Mouse (Mus musculus): ENCODE results near the gene Gm38655. TPM values are rescaled to one million over a fixed set of nuclear protein-coding genes. Genes with fewer than 3 reads are reported as not detected.
"Not testable (repeated sequence)": the region's sequence is repeated elsewhere in the genome, so short reads cannot be mapped to it uniquely, and the experiment has no call there.

Gene Gm38655
- polyA plus RNA-seq (2016; fragmentation: Nextera tagmentation; extraction: Ambion mirVana) = not detected in 2 replicates

- no peak for DNase-seq (ENCODE audit: low spot score)
- Histone ChIP-seq H3K27me3 (ENCODE audit: insufficient read depth, poor library complexity, severe bottlenecking) (no peaks in the 10 kb centered on the region; the same call in 1 of the 2 replicates), H3K36me3 (no peaks in the 10 kb centered on the region), H3K27ac (no peak within 1 kb of the TSS), H3K9me3 (no peaks in the 10 kb centered on the region), H3K4me3 (no peak within 1 kb of the TSS), H3K4me1 (replicated peaks) (peaks cover 9% of the 10 kb centered on the region; the same call in 1 of the 2 replicates)
- 72% methylated on average over 9 of the region's 9 CpGs for WGBS
These were observed at the start of gene Gm38655 for GRCm38 (mm10) chr17:25175411-25175810. Gm38655 (minus strand) TSS chr17:25175471.

- no peak overlapping the region for H3K27ac ChIP-seq
- WGBS = 89% methylated on average over 7 of the region's 7 CpGs
- peaks cover 38% of the 10 kb centered on the region for H3K36me3 ChIP-seq
- H3K4me1 ChIP-seq (replicated peaks) = peaks cover 19% of the 10 kb centered on the region
- peaks cover 11% of the 10 kb centered on the region for H3K27me3 ChIP-seq (ENCODE audit: insufficient read depth, poor library complexity, severe bottlenecking)
- H3K9me3 ChIP-seq = no peaks in the 10 kb centered on the region
- H3K4me3 ChIP-seq = no peak overlapping the region
- no peak for DNase-seq (ENCODE audit: low spot score)
These were observed 49.4 kb upstream of the Gm38655 start for GRCm38 (mm10) chr17:25224586-25225222.

- no peak for DNase-seq (ENCODE audit: low spot score)
- peaks cover 39% of the 10 kb centered on the region for H3K36me3 ChIP-seq
- peaks cover 19% of the 10 kb centered on the region for H3K4me1 ChIP-seq (replicated peaks)
- peak overlapping the region; percentile 56 for H3K4me3 ChIP-seq
- H3K27me3 ChIP-seq (ENCODE audit: insufficient read depth, poor library complexity, severe bottlenecking) = peaks cover 11% of the 10 kb centered on the region
- H3K27ac ChIP-seq = peak overlapping the region; percentile 66; the same call in 1 of the 2 replicates
- 52% methylated on average over 6 of the region's 6 CpGs for WGBS
- no peaks in the 10 kb centered on the region for H3K9me3 ChIP-seq
These were observed 47.8 kb upstream of the Gm38655 start for GRCm38 (mm10) chr17:25222951-25223601.

- Histone ChIP-seq H3K27ac (peak overlapping the region; percentile 66), H3K27me3 (ENCODE audit: insufficient read depth, poor library complexity, severe bottlenecking) (peaks cover 11% of the 10 kb centered on the region), H3K36me3 (peaks cover 43% of the 10 kb centered on the region), H3K4me1 (replicated peaks) (peaks cover 19% of the 10 kb centered on the region), H3K4me3 (peak overlapping the region; percentile 56)
- WGBS = 11% methylated on average over 17 of the region's 28 CpGs
- not testable (repeated sequence) for H3K9me3 ChIP-seq; DNase-seq (ENCODE audit: low spot score)
These were observed 47.3 kb upstream of the Gm38655 start for GRCm38 (mm10) chr17:25222504-25222940.

GRCm38 (mm10) chr17:25221821-25222503, 46.7 kb upstream of the Gm38655 start:
- Histone ChIP-seq H3K36me3 (peaks cover 42% of the 10 kb centered on the region), H3K4me3 (peak overlapping the region; percentile 56), H3K9me3 (no peaks in the 10 kb centered on the region), H3K4me1 (replicated peaks) (peaks cover 19% of the 10 kb centered on the region), H3K27ac (peak overlapping the region; percentile 79), H3K27me3 (ENCODE audit: insufficient read depth, poor library complexity, severe bottlenecking) (peaks cover 11% of the 10 kb centered on the region)
- DNase-seq (ENCODE audit: low spot score) = peak; percentile 61
- WGBS = 2% methylated on average over 19 of the region's 30 CpGs

- Histone ChIP-seq H3K36me3 (peaks cover 48% of the 10 kb centered on the region), H3K4me3 (no peak overlapping the region), H3K9me3 (no peaks in the 10 kb centered on the region), H3K4me1 (replicated peaks) (peaks cover 19% of the 10 kb centered on the region), H3K27me3 (ENCODE audit: insufficient read depth, poor library complexity, severe bottlenecking) (peaks cover 11% of the 10 kb centered on the region), H3K27ac (no peak overlapping the region)
- no peak for DNase-seq (ENCODE audit: low spot score)
- WGBS = 90% methylated on average over 1 of the region's 1 CpGs
These were observed 45.5 kb upstream of the Gm38655 start for GRCm38 (mm10) chr17:25220746-25221145.

- H3K9me3 ChIP-seq = no peaks in the 10 kb centered on the region
- H3K4me1 ChIP-seq (replicated peaks) = peaks cover 19% of the 10 kb centered on the region
- no peak for DNase-seq (ENCODE audit: low spot score)
- no peak overlapping the region for H3K27ac ChIP-seq
- H3K27me3 ChIP-seq (ENCODE audit: insufficient read depth, poor library complexity, severe bottlenecking) = peaks cover 11% of the 10 kb centered on the region
- H3K36me3 ChIP-seq = peaks cover 52% of the 10 kb centered on the region
- no peak overlapping the region for H3K4me3 ChIP-seq
- WGBS = 94% methylated on average over 15 of the region's 15 CpGs
These were observed 44.4 kb upstream of the Gm38655 start for GRCm38 (mm10) chr17:25219492-25220295.

GRCm38 (mm10) chr17:25218967-25219366, 43.7 kb upstream of the Gm38655 start:
- no peak for DNase-seq (ENCODE audit: low spot score)
- Histone ChIP-seq H3K9me3 (no peaks in the 10 kb centered on the region), H3K4me1 (replicated peaks) (peaks cover 19% of the 10 kb centered on the region), H3K27me3 (ENCODE audit: insufficient read depth, poor library complexity, severe bottlenecking) (peaks cover 11% of the 10 kb centered on the region), H3K27ac (no peak overlapping the region), H3K4me3 (no peak overlapping the region), H3K36me3 (peaks cover 59% of the 10 kb centered on the region)
- WGBS = 92% methylated on average over 9 of the region's 9 CpGs

GRCm38 (mm10) chr17:25215431-25215830, 40.2 kb upstream of the Gm38655 start:
- 90% methylated on average over 3 of the region's 3 CpGs for WGBS
- peaks cover 87% of the 10 kb centered on the region for H3K36me3 ChIP-seq
- no peak overlapping the region for H3K4me3 ChIP-seq
- H3K27ac ChIP-seq = no peak overlapping the region
- H3K4me1 ChIP-seq (replicated peaks) = no peaks in the 10 kb centered on the region
- H3K9me3 ChIP-seq = no peaks in the 10 kb centered on the region
- DNase-seq (ENCODE audit: low spot score) = no peak
- no peaks in the 10 kb centered on the region for H3K27me3 ChIP-seq (ENCODE audit: insufficient read depth, poor library complexity, severe bottlenecking)

- no peak overlapping the region for H3K4me3 ChIP-seq
- H3K4me1 ChIP-seq (replicated peaks) = no peaks in the 10 kb centered on the region
- peaks cover 98% of the 10 kb centered on the region for H3K36me3 ChIP-seq
- H3K27ac ChIP-seq = no peak overlapping the region
- no peaks in the 10 kb centered on the region for H3K9me3 ChIP-seq
- 91% methylated on average over 4 of the region's 4 CpGs for WGBS
- H3K27me3 ChIP-seq (ENCODE audit: insufficient read depth, poor library complexity, severe bottlenecking) = no peaks in the 10 kb centered on the region
- DNase-seq (ENCODE audit: low spot score) = no peak
These were observed 36.4 kb upstream of the Gm38655 start for GRCm38 (mm10) chr17:25211705-25212104.

- Histone ChIP-seq H3K27ac (no peak overlapping the region), H3K4me3 (no peak overlapping the region), H3K4me1 (replicated peaks) (no peaks in the 10 kb centered on the region), H3K27me3 (ENCODE audit: insufficient read depth, poor library complexity, severe bottlenecking) (no peaks in the 10 kb centered on the region), H3K36me3 (peaks cover 98% of the 10 kb centered on the region), H3K9me3 (no peaks in the 10 kb centered on the region)
- WGBS = 93% methylated on average over 15 of the region's 15 CpGs
- no peak for DNase-seq (ENCODE audit: low spot score)
These were observed 35.6 kb upstream of the Gm38655 start for GRCm38 (mm10) chr17:25210680-25211466.

- 97% methylated on average over 4 of the region's 4 CpGs for WGBS
- Histone ChIP-seq H3K27me3 (ENCODE audit: insufficient read depth, poor library complexity, severe bottlenecking) (no peaks in the 10 kb centered on the region), H3K4me1 (replicated peaks) (no peaks in the 10 kb centered on the region), H3K27ac (no peak overlapping the region), H3K36me3 (peaks cover 98% of the 10 kb centered on the region), H3K4me3 (no peak overlapping the region), H3K9me3 (no peaks in the 10 kb centered on the region)
- no peak for DNase-seq (ENCODE audit: low spot score)
These were observed 34.7 kb upstream of the Gm38655 start for GRCm38 (mm10) chr17:25210006-25210405.

Data from hindbrain, embryonic 10.5 days (tissue).